Mouse (Mus musculus): ENCODE results near the gene Cnp. TPM values are rescaled to one million over a fixed set of nuclear protein-coding genes. Genes with fewer than 3 reads are reported as not detected.
A peak's percentile ranks its signal among the peaks of the same experiment; 100 is the strongest.

Cnp gene
- total RNA-seq, 2 experiments from 2014 or later: 168 to 183 TPM

- Histone ChIP-seq H3K27ac (no peak overlapping the region), H3K4me3 (no peak overlapping the region)
- no peak for DNase-seq (ENCODE audit: low spot score in 2 of 2)
- TF ChIP-seq CTCF (conservative IDR thresholded peaks at IDR 0.05): no peak
Measured at GRCm38 (mm10) chr11:100540966-100541365, 33.7 kb upstream of the Cnp start.

- no peak overlapping the region for H3K4me3 ChIP-seq
- H3K27ac ChIP-seq: no peak overlapping the region
- no peak for DNase-seq (ENCODE audit: low spot score in 2 of 2)
- no peak for TF ChIP-seq CTCF (conservative IDR thresholded peaks at IDR 0.05)
Measured at GRCm38 (mm10) chr11:100541577-100541976, 33.1 kb upstream of the Cnp start.

GRCm38 (mm10) chr11:100544832-100545745 lies 29.6 kb upstream of the Cnp start, which contains the start of gene Ttc25:
Gene Ttc25 (plus strand): TSS chr11:100545607.
- H3K27ac ChIP-seq: peak within 1 kb of the TSS; percentile 85

GRCm38 (mm10) chr11:100545746-100546085 lies 29.0 kb upstream of the Cnp start:
- TF ChIP-seq CTCF (conservative IDR thresholded peaks at IDR 0.05): no peak
- no peak for DNase-seq (ENCODE audit: low spot score in 2 of 2)
- H3K4me3 ChIP-seq: peak overlapping the region; percentile 57
- peak overlapping the region; percentile 85 for H3K27ac ChIP-seq

More at GRCm38 (mm10) chr11:100544832-100545745, 29.6 kb upstream of the Cnp start, which contains the start of gene Ttc25:
- peak; percentile 73 to 81 for DNase-seq (ENCODE audit: low spot score in 2 of 2)
- peak within 1 kb of the TSS; percentile 57 for H3K4me3 ChIP-seq
- peak; percentile 15; the same call in 1 of the 2 replicates for TF ChIP-seq CTCF (conservative IDR thresholded peaks at IDR 0.05)

- no peak for TF ChIP-seq CTCF (conservative IDR thresholded peaks at IDR 0.05)
- Histone ChIP-seq H3K27ac (no peak overlapping the region), H3K4me3 (no peak overlapping the region)
- no peak for DNase-seq (ENCODE audit: low spot score in 2 of 2)
Measured at GRCm38 (mm10) chr11:100546955-100547354, 27.7 kb upstream of the Cnp start.

- Histone ChIP-seq H3K27ac (no peak overlapping the region), H3K4me3 (no peak overlapping the region)
- DNase-seq (ENCODE audit: low spot score in 2 of 2): no peak
- TF ChIP-seq CTCF (conservative IDR thresholded peaks at IDR 0.05): no peak
Measured at GRCm38 (mm10) chr11:100548141-100548540, 26.6 kb upstream of the Cnp start.

- H3K4me3 ChIP-seq: no peak overlapping the region
- no peak for TF ChIP-seq CTCF (conservative IDR thresholded peaks at IDR 0.05)
- H3K27ac ChIP-seq: no peak overlapping the region
- DNase-seq (ENCODE audit: low spot score in 2 of 2): no peak
Measured at GRCm38 (mm10) chr11:100549466-100549865, 25.2 kb upstream of the Cnp start.

GRCm38 (mm10) chr11:100550101-100550500 lies 24.6 kb upstream of the Cnp start:
- TF ChIP-seq CTCF (conservative IDR thresholded peaks at IDR 0.05): no peak
- Histone ChIP-seq H3K4me3 (no peak overlapping the region), H3K27ac (no peak overlapping the region)
- DNase-seq (ENCODE audit: low spot score in 2 of 2): no peak

- Histone ChIP-seq H3K27ac (no peak overlapping the region), H3K4me3 (no peak overlapping the region)
- no peak for TF ChIP-seq CTCF (conservative IDR thresholded peaks at IDR 0.05)
- DNase-seq (ENCODE audit: low spot score in 2 of 2): no peak
Measured at GRCm38 (mm10) chr11:100552842-100553241, 21.9 kb upstream of the Cnp start.

GRCm38 (mm10) chr11:100555583-100555982 lies 19.1 kb upstream of the Cnp start:
- DNase-seq (ENCODE audit: low spot score in 2 of 2): peak; percentile 60 to 64

GRCm38 (mm10) chr11:100557563-100557962 lies 17.1 kb upstream of the Cnp start:
- H3K27ac ChIP-seq: no peak overlapping the region
- DNase-seq (ENCODE audit: low spot score in 2 of 2): no peak
- H3K4me3 ChIP-seq: no peak overlapping the region
- TF ChIP-seq CTCF (conservative IDR thresholded peaks at IDR 0.05): no peak

More at GRCm38 (mm10) chr11:100555583-100555982, 19.1 kb upstream of the Cnp start:
- H3K27ac ChIP-seq: no peak overlapping the region
- no peak overlapping the region for H3K4me3 ChIP-seq
- TF ChIP-seq CTCF (conservative IDR thresholded peaks at IDR 0.05): peak; percentile 84

GRCm38 (mm10) chr11:100559476-100559875 lies 15.2 kb upstream of the Cnp start:
- no peak for TF ChIP-seq CTCF (conservative IDR thresholded peaks at IDR 0.05)
- Histone ChIP-seq H3K27ac (no peak overlapping the region), H3K4me3 (no peak overlapping the region)
- no peak for DNase-seq (ENCODE audit: low spot score in 2 of 2)

- DNase-seq (ENCODE audit: low spot score in 2 of 2): no peak
- no peak overlapping the region for H3K4me3 ChIP-seq
- no peak overlapping the region for H3K27ac ChIP-seq
- no peak for TF ChIP-seq CTCF (conservative IDR thresholded peaks at IDR 0.05)
Measured at GRCm38 (mm10) chr11:100561748-100562147, 13.0 kb upstream of the Cnp start.

GRCm38 (mm10) chr11:100564297-100564696 lies 10.4 kb upstream of the Cnp start:
- peak overlapping the region; percentile 11 for H3K4me3 ChIP-seq
- peak overlapping the region; percentile 46; the same call in 1 of the 2 replicates for H3K27ac ChIP-seq
- no peak for TF ChIP-seq CTCF (conservative IDR thresholded peaks at IDR 0.05)
- DNase-seq (ENCODE audit: low spot score in 2 of 2): peak; percentile 78 to 85

Data from layer of hippocampus, adult 2 months (tissue).